ENCODE assay signal across 19 mouse cellular contexts in genomic region chr5:123370049-123370448, GRCm38 (mm10). TPM values are rescaled to one million over a fixed set of nuclear protein-coding genes. Genes with fewer than 3 reads are reported as not detected.
DNase-seq lines count a peak whose midpoint lies in the region; ATAC-seq and TF ChIP-seq lines count a peak whose summit lies in the region.
"Had no signal": no experiment of that assay in that cellular context is flagged by ENCODE, and none has a peak within 500 bp of the region (broad histone marks: within the 10 kb centered on the region; RNA-seq: fewer than 3 reads in every experiment).

No protein-coding gene starts in this region.

- H3K4me3 ChIP-seq in forebrain, postnatal 0 days (ENCODE audit: low read depth, low read length): no peak overlapping the region
- H3K4me3 ChIP-seq in forebrain, embryonic 12.5 days (replicated peaks): no peak overlapping the region
- no peak overlapping the region for H3K4me3 ChIP-seq in kidney, adult 2 months (ENCODE audit: insufficient read depth, low read depth, low read length)
- no peak overlapping the region for H3K4me3 ChIP-seq in kidney, embryonic 16.5 days (ENCODE audit: low read length)
- H3K4me3 ChIP-seq in E14TG2a.4 (replicated peaks; ENCODE audit: low read length): peak overlapping the region; percentile 20
- H3K4me3 ChIP-seq: embryonic facial prominence, embryonic 12.5 days; heart, embryonic 12.5 days; hindbrain, embryonic 12.5 days had no signal

- H3K27ac ChIP-seq in forebrain, postnatal 0 days (ENCODE audit: low read depth, low read length): peak overlapping the region; percentile 81
- no peak overlapping the region for H3K27ac ChIP-seq in forebrain, embryonic 12.5 days
- H3K27ac ChIP-seq in kidney, adult 2 months (ENCODE audit: insufficient read depth, low read depth, low read length): no peak overlapping the region
- no peak overlapping the region for H3K27ac ChIP-seq in kidney, embryonic 16.5 days (ENCODE audit: low read length)
- H3K27ac ChIP-seq: embryonic facial prominence, embryonic 12.5 days; hindbrain, embryonic 12.5 days had no signal

- ATAC-seq in forebrain, postnatal 0 days: no peak
- no peak for ATAC-seq in forebrain, embryonic 12.5 days (ENCODE audit: low FRiP score)
- no peak for ATAC-seq in kidney, embryonic 16.5 days (ENCODE audit: low FRiP score, low TSS enrichment)
- ATAC-seq: activated CD4-positive, CD25-positive, alpha-beta regulatory T cell, adult 4 months; forebrain, embryonic 16.5 days; Patski had no signal

- DNase-seq in forebrain, postnatal 0 days: no peak
- DNase-seq in kidney, adult 2 months: peak; percentile 47
- peak; percentile 60 to 68 for DNase-seq in kidney, postnatal 36 days
- DNase-seq in left cerebral cortex, adult 11 months (ENCODE audit: low spot score): no peak
- DNase-seq: adrenal gland, postnatal 14 days; cerebellum, adult 11-12 months; cerebellum, adult 9-10 months; cerebellum, postnatal 25 days; gastrocnemius, postnatal 14 days; heart, postnatal 36 days had no signal

- H3K4me2 ChIP-seq in forebrain, postnatal 0 days (ENCODE audit: low read depth): no peak overlapping the region
- H3K4me2 ChIP-seq in forebrain, embryonic 12.5 days: no peak overlapping the region
- no peak overlapping the region for H3K4me2 ChIP-seq in kidney, embryonic 16.5 days (replicated peaks; ENCODE audit: low read depth, low read length)
- H3K4me2 ChIP-seq: embryonic facial prominence, embryonic 12.5 days; heart, embryonic 12.5 days; hindbrain, embryonic 12.5 days had no signal

- TF ChIP-seq POLR2A in kidney, adult 2 months (IDR thresholded peaks at IDR 0.05; ENCODE audit: low read depth, low read length): no peak

- H3K4me1 ChIP-seq in forebrain, postnatal 0 days (ENCODE audit: insufficient read depth): no peaks in the 10 kb centered on the region
- H3K4me1 ChIP-seq in forebrain, embryonic 12.5 days: no peaks in the 10 kb centered on the region
- H3K4me1 ChIP-seq in kidney, adult 2 months (ENCODE audit: control insufficient read depth, insufficient read depth, low read length): peaks cover 5% of the 10 kb centered on the region; the same call in 1 of the 2 replicates
- no peaks in the 10 kb centered on the region for H3K4me1 ChIP-seq in kidney, embryonic 16.5 days (ENCODE audit: insufficient read depth, low read length)
- H3K4me1 ChIP-seq in E14TG2a.4 (replicated peaks; ENCODE audit: low read depth, low read length): peaks cover 95% of the 10 kb centered on the region
- H3K4me1 ChIP-seq: embryonic facial prominence, embryonic 12.5 days; hindbrain, embryonic 12.5 days had no signal

- no peaks in the 10 kb centered on the region for H3K9me3 ChIP-seq in forebrain, postnatal 0 days (ENCODE audit: low read length)
- H3K9me3 ChIP-seq in forebrain, embryonic 12.5 days: no peaks in the 10 kb centered on the region
- H3K9me3 ChIP-seq in kidney, embryonic 16.5 days (ENCODE audit: low read length): no peaks in the 10 kb centered on the region
- H3K9me3 ChIP-seq in E14TG2a.4 (ENCODE audit: low read length): no peaks in the 10 kb centered on the region
- H3K9me3 ChIP-seq: embryonic facial prominence, embryonic 12.5 days; heart, embryonic 12.5 days; hindbrain, embryonic 12.5 days had no signal

- H3K36me3 ChIP-seq in forebrain, postnatal 0 days (ENCODE audit: insufficient read depth): peaks cover 57% of the 10 kb centered on the region
- H3K36me3 ChIP-seq in forebrain, embryonic 12.5 days (replicated peaks): peaks cover 90% of the 10 kb centered on the region
- peaks cover 5% of the 10 kb centered on the region for H3K36me3 ChIP-seq in kidney, adult 2 months (ENCODE audit: control insufficient read depth, insufficient read depth, low read length)
- H3K36me3 ChIP-seq in kidney, embryonic 16.5 days (ENCODE audit: insufficient read depth, low read length): peaks cover 68% of the 10 kb centered on the region
- peaks cover 64% of the 10 kb centered on the region for H3K36me3 ChIP-seq in E14TG2a.4 (ENCODE audit: insufficient read depth, low read length)

- H3K9ac ChIP-seq in forebrain, postnatal 0 days: no peak overlapping the region
- H3K9ac ChIP-seq in forebrain, embryonic 12.5 days: no peak overlapping the region
- H3K9ac ChIP-seq in kidney, embryonic 16.5 days (replicated peaks; ENCODE audit: low read length): no peak overlapping the region
- H3K9ac ChIP-seq: embryonic facial prominence, embryonic 12.5 days; heart, embryonic 12.5 days; hindbrain, embryonic 12.5 days had no signal

- TF ChIP-seq CTCF in forebrain, postnatal 0 days (IDR thresholded peaks at IDR 0.05; ENCODE audit: low read depth): no peak
- TF ChIP-seq CTCF in kidney, adult 2 months (conservative IDR thresholded peaks at IDR 0.05; ENCODE audit: insufficient read depth, insufficient read length, low read depth, low read length): no peak
- TF ChIP-seq CTCF in E14TG2a.4 (conservative IDR thresholded peaks at IDR 0.05; ENCODE audit: low read length): no peak

- WGBS in forebrain, postnatal 0 days: 88% methylated on average over 5 of the region's 5 CpGs
- 93% methylated on average over 5 of the region's 5 CpGs for WGBS in forebrain, embryonic 12.5 days
- WGBS in kidney, adult 2 months: 59% methylated on average over 5 of the region's 5 CpGs
- WGBS in kidney, embryonic 16.5 days: 91% methylated on average over 5 of the region's 5 CpGs

- H3K27me3 ChIP-seq in forebrain, postnatal 0 days (ENCODE audit: insufficient read depth, low read length): no peaks in the 10 kb centered on the region
- H3K27me3 ChIP-seq in forebrain, embryonic 12.5 days: no peaks in the 10 kb centered on the region
- no peaks in the 10 kb centered on the region for H3K27me3 ChIP-seq in kidney, adult 2 months (replicated peaks; ENCODE audit: control insufficient read depth, insufficient read depth, low read length)
- no peaks in the 10 kb centered on the region for H3K27me3 ChIP-seq in kidney, embryonic 16.5 days (ENCODE audit: insufficient read depth, low read length)
- H3K27me3 ChIP-seq in E14TG2a.4 (ENCODE audit: insufficient read depth, low read length): no peaks in the 10 kb centered on the region
- H3K27me3 ChIP-seq: embryonic facial prominence, embryonic 12.5 days; heart, embryonic 12.5 days; hindbrain, embryonic 12.5 days; Patski had no signal

RNA-seq across cellular contexts. Expression of gene Mlxip, which starts 24.5 kb away (rescaled TPM):
- total RNA-seq in forebrain, postnatal 0 days (2014; rRNA removed): 14.2 and 17.4 TPM in 2 replicates
- polyA plus RNA-seq in forebrain, postnatal 0 days (2015; fragmentation: Nextera tagmentation; extraction: Ambion mirVana): 8.4 and 13.3 TPM in 2 replicates
- polyA plus RNA-seq in forebrain, embryonic 12.5 days (2016; fragmentation: Nextera tagmentation; extraction: Ambion mirVana): 19.0 and 19.8 TPM in 2 replicates
- 20.4 TPM in 2 replicates for polyA plus RNA-seq in kidney, adult 2 months (2012; rRNA removed)
- polyA plus RNA-seq in kidney, embryonic 16.5 days (2015; fragmentation: Nextera tagmentation; extraction: Ambion mirVana): 17.4 and 21.1 TPM in 2 replicates

RNA-seq across cellular contexts. Expression of gene Bcl7a, which starts 26.4 kb away (rescaled TPM):
- 47.9 and 56.0 TPM in 2 replicates for total RNA-seq in forebrain, postnatal 0 days (2014; rRNA removed)
- 37.2 and 38.3 TPM in 2 replicates for polyA plus RNA-seq in forebrain, postnatal 0 days (2015; fragmentation: Nextera tagmentation; extraction: Ambion mirVana)
- polyA plus RNA-seq in forebrain, embryonic 12.5 days (2016; fragmentation: Nextera tagmentation; extraction: Ambion mirVana): 64.4 and 66.5 TPM in 2 replicates
- 23.4 and 25.4 TPM in 2 replicates for polyA plus RNA-seq in kidney, adult 2 months (2012; rRNA removed)
- polyA plus RNA-seq in kidney, embryonic 16.5 days (2015; fragmentation: Nextera tagmentation; extraction: Ambion mirVana): 40.0 and 47.9 TPM in 2 replicates

Comparison
In these comparisons a context has a peak if more than half of its experiments do, and no peak if none do; other contexts are left out.
1. DNase-seq: peak in kidney, adult 2 months (single experiment) and kidney, postnatal 36 days (2 of 2); none in forebrain, postnatal 0 days (single experiment) and left cerebral cortex, adult 11 months (single experiment).